Mouse (Mus musculus) frontal cortex, adult (tissue): ENCODE data around the gene Gpr176.
"Not testable (repeated sequence)": the region's sequence is repeated elsewhere in the genome, so short reads cannot be mapped to it uniquely, and the experiment has no call there.

Experiments used
- ATAC-seq: cut with Nextera tagmentation; 2 replicates; pipeline ENCODE4 v1.9.2; 2017; ENCODE audit warnings: mild to moderate bottlenecking, moderate library complexity, mixed read lengths; ENCODE audit not compliant: low TSS enrichment

The Gpr176 gene

DNA sequence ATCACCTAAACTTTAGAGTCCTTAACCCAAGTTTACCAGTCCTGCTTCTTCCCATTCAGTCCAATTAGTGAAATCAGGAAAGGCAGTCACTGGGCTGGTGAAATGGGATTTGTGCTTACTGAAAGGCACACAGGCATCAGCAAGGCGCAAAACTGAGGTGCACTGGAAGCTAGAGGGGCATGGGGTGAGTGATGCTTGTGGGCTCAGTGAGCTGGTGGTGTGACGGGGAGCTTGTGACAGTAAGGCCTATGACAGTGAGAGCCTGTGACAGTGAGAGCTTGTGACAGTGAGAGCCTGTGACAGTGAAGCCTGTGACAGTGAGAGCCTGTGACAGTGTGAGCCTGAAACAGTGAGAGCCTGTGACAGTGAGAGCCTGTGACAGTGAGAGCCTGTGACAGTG is 71.6 kb downstream of the Gpr176 start:
- ATAC-seq: no peak

DNA sequence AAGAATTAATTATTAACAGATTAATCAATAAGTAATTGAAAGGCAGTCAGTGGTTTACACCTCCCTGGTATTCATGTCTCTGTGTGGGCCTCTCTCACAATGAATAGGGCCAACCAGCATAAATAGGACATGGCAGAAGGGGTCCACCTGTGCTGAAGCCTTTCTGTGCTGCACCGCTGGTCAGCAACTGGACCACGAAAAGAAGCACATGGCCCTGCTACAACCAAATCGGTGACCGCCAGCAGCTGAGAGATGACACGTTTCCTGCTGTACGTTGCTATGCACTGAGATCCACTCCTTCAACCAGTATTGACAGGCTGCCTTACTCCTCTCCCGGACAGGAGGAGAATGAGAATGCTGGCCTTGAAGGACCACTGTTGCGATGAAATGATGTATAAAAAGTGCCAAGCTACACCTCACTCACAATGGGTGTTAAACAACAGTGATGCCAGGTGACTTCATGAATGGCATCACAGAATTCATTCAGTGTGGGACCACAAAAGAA is 72.1 kb downstream of the Gpr176 start:
- ATAC-seq: no peak

DNA sequence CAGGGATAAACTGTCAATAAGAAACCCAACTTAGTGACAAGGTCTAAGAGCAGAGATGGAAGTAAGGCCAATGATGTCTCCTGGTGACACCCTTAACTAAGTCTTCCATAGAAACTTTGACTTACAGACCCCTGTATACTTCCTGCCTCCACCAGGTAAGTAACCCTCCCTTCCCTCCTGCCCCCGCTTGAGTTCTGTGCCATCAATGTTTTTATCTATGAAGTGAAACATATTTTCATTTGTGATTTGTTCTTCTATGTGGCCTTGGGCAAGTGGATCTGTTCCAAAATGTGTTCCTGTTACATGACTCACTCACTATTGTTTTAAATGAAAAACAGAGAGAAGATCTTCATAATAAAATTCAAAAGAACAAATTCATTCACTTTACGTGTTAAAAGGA is 73.2 kb downstream of the Gpr176 start:
- ATAC-seq: no peak

DNA sequence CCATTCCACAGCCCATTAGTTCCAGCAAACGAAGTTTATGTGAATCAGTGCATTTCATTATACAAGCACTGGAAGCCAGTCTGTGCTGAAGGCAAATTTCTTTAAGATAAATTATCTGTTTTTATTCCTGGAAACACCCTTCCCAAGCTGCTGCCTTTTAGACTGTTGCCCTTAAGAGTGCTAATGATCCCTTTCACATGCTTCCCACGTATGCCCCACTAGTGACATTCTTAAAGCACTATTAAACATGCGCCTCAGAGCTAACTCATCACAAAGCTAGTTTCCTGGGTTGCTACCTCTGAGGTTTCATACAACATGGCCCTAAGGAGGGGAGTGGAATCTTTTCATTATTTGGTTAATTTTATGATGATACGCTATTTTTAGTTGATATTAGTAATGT is 74.6 kb downstream of the Gpr176 start:
- no peak for ATAC-seq

DNA sequence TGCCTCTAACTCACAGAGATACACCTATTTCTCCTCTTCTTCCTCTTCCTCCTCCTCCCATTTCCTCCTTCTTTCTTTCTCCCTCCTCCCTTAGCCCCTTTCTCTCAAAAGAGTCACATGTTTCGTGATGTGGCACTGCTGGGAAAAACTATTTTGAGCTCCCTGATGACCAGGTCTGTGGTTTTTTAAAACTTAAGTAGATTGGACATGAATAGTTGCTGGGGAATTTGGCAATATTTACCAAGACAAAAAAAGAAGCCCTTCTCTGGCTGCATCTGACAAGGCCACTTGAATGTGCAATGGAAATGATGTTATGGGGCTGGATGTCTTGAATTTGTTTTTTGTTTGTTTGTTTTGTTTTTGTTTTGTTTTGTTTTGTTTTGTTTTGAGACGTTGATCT is 75.3 kb downstream of the Gpr176 start:
- no peak for ATAC-seq

DNA sequence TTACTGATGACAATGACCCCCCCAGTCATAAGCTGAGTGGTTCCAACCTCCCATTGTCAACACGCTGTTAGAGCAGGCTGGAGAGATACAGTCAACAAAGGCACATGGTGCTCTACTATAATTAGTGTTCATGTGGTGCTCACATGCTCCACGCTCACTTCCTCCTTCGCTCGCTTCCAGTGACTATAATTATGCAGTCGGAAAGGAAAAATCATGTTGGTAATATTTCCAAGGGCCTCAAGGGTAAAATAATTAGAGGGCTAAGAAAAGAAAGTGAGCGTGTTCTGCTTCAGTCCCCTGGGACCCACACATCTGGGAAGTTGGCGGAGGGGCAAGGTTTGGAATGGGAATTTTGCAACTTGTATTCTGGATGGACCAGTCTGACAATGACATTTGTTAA is 77.7 kb downstream of the Gpr176 start:
- no peak for ATAC-seq

DNA sequence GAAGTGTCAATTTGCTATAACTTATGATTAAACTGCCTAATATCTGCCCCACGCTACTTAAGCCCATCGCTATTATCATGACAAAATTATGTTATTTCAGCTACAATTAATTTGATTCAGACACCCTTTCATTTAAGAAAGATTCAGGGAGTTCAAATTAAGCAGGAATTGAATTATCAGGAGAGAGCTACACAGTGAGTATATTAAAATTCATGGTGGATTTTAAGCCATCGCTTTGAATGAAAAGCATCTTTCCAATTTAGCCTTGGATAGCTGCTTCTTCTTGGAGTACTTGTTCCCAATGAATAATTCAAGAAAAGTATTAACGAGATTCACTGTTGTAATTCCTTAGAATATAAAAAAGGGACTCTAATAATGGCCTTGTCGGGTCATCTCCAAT is 79.6 kb downstream of the Gpr176 start:
- no peak for ATAC-seq

DNA sequence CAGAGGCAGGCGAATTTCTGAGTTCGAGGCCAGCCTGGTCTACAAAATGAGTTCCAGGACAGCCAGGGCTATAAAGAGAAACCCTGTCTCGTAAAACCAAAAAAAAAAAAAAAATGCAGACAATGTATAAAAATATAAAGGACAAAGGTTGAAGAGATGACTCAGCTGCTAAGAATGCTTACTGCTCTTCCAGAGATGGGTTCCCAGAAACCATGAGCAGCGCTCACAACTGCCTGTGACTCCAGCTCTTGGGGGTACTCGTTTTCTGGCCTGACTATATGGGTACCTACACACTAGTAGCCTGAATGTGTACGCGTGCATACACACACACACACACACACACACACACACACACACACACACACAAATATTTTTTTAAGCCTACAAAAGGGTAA is 84.2 kb downstream of the Gpr176 start:
- not testable (repeated sequence) for ATAC-seq

DNA sequence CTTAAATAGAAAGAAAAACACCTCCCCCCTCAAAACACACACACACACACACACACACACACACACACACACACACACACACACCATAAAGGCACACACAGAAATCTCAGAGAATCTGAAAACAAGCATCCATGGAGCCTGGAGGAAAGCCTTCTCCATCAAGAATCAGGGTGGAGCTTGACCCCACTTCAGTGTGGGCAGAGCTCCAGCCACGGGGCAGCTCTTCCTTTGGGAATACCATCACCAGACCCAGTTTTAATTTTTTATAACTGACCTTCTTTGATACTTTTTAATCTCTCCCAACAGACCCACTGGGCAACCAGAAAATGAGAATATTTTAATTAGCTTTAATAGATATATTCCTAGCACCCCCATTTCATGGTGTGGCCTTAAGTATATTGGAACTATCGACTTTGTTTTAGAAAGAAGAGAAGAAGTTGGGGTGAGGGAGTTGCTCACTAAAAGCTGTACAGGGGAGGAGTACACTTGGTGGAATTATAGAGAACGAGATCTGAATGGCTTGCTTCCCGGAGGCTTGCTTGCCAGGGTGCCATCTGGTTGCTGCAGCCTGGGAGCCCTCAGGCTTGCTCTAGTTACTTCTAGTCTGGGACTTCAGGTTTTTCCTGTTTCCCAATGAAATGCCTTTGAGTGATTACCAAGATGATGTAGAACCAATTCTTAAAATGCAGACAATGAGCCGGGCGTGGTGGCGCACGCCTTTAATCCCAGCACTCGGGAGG is 84.7 kb downstream of the Gpr176 start:
- ATAC-seq: peak; percentile 74

DNA sequence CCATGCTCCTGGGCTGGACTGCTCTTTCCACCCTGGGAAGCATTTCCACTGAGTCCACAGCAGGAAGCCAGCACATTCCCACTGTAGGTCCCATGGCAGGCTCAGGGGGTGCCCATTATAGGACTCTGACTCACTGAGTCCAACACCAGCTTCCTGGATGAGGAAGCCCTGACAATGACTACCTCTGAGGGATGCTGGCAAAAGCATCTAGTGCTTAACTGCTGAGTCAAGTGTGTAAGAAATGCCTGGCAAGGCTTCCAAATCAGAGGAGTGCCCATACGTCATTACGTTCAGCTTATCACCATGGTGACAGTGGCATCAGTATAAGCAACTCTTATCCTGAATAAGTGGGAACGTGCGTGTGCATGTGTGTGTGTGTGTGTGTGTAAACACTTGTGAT is 85.5 kb downstream of the Gpr176 start:
- ATAC-seq: peak; percentile 81

DNA sequence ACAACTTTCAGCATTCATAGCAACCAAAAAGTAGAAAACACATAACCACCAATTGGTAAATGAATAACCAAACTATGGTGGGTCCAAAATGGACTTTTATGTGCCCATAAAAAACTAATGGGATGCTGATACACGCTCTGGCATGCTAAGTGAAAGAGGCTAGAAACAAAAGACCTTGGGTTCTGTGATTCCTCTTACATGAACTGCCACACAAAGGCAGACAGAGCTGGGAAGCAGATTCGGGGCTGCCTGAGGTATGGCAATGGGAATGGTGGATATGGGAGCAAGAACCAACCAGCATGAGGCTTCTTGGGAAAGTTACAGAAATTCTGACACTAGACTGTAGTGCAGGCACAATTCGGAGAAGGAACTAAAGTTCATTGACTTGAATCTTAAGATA is 90.8 kb downstream of the Gpr176 start:
- no peak for ATAC-seq

DNA sequence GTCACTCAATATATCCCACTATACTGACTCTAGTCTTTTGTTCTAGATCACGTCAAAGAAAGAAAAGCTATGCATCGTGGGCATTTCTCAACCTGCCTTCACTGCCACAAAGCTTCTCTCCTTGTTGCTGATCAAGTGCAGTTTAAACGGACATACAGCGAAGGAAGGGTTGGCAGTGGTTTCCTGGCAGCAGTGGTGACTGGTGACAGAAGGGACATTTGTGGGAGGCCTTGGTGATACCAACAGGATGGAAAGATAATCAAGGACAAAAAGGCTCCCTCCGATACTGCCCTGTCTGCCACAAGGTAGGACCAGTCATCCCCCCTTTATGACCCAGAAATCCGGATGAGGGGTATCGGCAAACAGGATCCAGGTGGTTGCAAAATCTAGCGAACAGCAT is 95.0 kb downstream of the Gpr176 start:
- no peak for ATAC-seq

DNA sequence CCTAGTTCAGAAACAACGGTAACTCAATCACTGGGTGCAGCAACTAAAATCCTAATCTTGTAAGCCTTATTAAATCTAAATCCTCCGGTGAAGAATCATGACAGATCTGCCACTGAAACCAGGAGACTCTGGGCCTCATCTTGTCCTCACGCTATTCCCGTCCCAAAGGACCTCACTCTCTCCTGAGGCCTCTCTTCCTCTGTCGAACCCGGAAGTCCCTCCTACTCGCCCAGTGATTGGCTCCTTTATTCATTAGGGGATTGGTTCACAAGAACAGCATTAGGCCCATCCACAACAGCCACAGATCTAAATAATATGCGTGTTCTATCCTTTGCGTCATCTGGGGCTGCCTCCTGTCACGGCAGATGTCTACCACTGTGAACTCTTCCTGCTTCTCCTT is 101.6 kb downstream of the Gpr176 start:
- no peak for ATAC-seq

DNA sequence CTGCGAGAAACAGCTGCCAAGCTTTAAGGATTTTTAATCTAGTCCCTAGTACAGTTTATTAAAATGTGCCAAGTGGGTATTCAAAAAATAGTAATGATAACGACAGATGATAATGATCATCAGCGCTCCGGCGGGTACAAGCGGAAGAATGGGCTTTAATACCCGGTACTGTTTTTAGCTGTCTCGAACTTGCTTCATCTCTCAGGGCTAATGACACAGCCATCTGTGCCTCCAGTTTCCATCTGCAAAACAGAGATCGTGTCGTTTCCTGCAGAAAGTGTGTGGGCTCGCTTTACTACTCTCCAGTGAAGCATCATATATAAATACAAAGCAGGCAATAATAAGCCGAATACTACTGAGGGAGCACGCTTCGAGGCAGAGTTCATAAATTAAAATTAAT is 103.0 kb downstream of the Gpr176 start:
- ATAC-seq: peak; percentile 62; the same call in 1 of the 2 replicates

DNA sequence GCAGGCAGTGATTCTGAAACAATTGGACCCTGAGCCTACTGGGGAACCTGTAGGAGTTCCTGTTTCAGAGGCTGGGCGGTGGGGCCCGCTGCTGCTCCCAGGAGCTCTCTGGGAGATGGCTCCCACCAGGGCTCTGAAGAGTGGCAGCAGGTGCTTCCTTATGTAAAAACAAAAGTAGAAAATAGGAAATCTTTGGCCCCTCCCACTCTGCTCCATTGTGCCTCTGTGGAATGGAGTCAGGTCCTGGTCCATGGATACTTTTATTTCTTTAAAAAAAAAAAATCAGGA is 109.4 kb downstream of the Gpr176 start:
- no peak for ATAC-seq

DNA sequence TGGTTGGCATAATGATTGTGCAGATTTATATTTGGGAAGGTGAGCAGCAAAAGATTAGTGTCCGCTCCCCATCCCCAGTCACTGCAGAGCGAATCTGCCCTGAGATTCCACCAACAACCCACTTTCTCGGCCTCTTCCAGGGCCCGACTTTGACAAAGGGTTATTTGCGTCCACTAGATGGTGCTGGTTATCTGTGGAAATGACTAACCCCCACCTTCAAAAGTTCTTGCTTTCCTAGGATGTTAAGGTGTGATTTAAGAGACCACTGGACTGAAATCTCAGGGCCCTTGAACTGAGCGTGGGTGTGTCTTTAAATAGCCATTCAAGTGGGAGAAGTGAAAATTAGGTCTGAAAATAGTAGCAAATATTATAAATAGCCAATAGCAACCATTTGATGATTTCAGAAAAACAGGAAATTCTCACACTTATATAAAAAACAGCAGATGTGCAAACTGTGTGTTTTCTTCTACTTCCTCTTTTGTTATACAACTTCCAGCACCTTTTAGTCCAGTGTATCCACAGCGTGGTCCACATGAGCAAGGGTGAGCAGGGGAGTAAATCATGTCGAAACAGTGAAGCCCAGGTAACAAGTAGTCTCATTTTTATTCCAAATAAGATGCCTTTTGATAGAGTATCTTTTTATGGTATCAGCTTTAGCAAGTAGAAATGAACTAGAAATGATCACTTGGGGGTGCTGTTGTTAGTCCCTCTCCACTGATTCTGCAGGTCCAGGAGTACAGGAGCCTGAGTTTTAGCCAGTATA is 109.9 kb downstream of the Gpr176 start:
- peak; percentile 91 for ATAC-seq

DNA sequence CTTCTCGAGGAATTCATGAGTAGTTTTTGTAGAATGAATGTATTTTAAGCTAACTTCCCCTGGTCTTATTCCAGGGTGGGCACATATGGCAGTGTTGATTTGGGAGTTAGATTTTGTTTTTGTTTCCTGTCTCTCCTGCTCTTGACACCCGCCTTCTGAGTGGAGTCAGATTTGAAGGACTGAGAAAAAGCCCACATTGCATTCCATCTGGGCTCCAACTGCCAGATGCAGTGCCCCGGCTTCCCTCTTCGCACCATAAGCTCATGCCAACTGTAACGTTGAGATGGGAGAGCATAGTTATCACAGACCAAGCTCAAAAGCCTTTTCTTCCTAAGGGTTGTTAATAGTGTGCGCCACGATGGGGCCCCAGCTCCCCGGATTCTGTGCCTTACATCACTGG is 110.5 kb downstream of the Gpr176 start:
- peak; percentile 87 for ATAC-seq

DNA sequence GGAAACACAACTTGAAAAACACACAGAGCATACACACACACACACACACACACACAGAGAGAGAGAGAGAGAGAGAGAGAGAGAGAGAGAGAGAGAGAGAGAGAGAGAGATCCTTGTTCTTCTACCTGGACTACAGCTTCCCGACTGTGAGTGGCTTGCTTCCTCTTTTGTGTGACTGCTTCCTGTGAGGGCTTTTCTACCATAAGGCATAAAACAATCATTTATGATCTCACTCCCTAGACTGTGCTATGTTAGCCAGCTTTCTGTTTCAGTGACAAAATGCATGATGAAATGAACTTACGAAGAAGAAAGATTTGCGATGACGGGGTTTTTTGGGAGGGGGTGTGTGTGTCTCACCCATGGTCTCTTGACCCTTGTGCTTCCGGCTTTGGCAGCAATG is 113.5 kb downstream of the Gpr176 start:
- no peak for ATAC-seq

DNA sequence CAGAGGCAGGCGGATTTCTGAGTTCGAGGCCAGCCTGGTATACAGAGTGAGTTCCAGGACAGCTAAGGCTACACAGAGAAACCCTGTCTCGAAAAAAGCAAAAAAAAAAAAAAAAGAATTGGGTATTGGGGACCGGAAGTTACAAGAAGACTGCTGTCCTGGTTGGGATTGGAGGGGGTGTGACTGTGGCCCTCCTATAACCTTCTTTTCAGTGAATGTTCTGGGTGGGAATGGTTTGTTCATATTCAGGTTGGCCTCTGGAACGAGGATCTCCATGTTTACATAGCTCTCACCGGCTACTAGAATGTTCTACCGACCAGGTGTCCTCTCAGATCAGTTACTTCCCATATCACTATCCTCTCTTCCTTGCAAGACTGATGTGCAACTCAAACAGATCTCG is 116.1 kb downstream of the Gpr176 start:
- no peak for ATAC-seq

DNA sequence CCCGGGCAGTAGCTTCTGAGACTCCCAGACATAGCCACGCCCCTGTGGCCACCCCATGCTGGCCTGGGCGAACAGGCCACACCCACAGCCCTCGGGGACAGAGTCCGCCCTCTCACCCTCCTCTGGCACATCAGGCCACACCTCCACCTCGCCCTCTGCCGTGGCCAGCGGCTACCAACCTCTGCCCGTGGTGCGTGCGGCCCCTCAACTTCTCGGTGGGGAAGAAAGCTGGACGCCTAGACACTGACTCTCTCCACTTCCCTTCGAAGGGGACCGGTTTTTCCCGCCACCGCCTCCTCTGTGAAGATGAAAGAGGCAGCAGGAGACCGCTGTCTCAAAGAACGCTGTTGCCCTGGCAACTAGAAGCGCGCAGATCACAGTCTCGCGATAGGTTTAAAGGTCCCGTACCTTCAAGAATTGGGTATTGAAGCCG is 116.6 kb downstream of the Gpr176 start, which contains the start of gene Fsip1:
TSS of gene Fsip1 (minus strand) at position 346 of the 433 bp plus-strand sequence.
- peak; percentile 94 for ATAC-seq

DNA sequence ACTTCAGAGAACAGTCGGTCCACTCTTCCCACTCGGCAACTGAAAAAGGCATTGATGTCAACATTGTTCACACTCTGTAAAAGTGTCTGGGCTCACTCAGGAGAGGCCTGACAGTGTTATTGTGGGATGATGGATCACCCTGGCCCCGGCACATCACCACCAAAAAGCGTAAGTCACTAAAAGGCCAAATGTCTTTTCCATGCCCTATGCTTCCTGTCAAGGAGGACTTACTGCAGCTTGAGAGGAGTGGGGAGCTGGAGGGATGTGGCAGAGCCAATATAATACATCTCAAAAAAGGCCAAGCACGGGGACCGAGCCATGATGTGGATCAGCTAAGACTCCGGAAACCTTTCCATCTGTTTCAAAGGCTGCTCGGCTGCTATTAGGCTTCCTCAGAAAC is 118.7 kb downstream of the Gpr176 start:
- ATAC-seq: no peak

DNA sequence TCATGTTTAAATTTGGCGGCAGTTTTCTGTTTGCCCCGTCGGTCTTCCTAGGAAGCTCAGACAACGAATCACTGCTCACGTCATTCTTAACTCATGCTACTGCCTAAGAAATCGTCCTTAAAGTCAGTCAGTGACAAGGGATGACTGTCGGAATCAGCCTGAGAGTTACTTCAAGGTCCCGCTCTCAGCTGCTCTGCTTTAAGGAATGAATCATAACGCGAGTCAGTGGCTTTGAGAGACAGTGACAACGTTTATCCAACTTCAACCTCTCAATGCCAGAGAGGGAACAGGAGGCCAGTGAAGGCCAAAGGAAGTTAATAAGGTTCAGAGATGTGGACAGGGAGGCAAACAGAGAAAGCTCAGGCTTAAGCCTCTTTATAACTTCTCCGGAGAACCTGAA is 124.3 kb downstream of the Gpr176 start:
- ATAC-seq: no peak

DNA sequence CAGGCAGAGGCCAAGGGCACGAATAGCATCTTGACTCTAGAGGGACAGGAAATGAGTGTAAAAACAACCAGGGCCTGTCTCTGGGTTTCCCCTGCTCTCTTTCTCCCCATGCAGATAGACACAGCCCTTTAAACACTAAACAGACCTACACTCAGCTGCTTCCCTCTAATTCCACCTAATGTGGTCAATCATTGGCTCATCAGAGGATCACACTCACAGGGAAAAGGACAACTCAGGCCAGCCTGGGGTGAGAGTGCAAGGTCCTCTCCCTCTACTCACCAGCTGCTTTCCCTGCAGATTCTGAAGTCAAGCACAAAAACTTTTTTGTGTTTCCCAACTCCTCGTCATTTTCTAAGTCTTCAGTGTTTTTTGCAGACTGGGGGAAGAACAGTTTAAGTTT is 125.2 kb downstream of the Gpr176 start:
- ATAC-seq: no peak
